Mouse (Mus musculus) stomach, postnatal 0 days (tissue): Measurements from ENCODE around the gene Epb42.
A peak's percentile ranks its signal among the peaks of the same experiment; 100 is the strongest.

Source experiments
- CTCF ChIP-seq: IDR thresholded peaks from 2 replicates; pipeline ENCODE4 v1.5.1; 2016; ENCODE audit warnings: antibody characterized with exemption, low read depth, mild to moderate bottlenecking, moderate library complexity
- EP300 ChIP-seq: optimal IDR thresholded peaks from 2 replicates; pipeline ENCODE3; 2016; ENCODE audit warnings: antibody characterized with exemption

DNA sequence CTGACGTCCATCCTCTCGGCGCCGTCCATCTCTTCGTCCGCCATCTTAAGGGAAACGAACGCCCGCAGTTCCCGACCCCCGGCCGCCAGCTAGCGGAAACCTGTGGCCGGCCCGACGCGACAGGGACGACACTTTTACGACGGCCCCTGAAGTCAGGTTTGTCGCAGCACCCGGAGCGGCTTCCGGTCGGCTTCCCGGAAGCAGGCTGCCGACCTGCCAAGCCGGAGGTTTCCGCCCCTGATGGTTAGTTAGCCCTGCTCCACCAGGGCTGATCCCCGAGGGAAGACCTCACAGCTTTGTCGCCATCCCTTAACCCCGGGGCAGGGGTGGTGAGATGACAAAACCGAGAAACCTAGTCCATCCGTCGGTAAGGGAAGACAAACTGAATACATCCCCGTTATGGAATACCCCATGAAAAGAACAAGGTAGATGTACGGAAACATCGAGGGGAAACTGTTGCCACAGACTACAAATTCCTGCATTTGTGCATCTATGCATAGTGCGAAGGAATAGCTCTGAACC, 66.3 kb downstream of the Epb42 start, which contains the start of gene Ubr1:
- TF ChIP-seq CTCF (peak; percentile 17; the same call in 1 of the 2 replicates), EP300 (no peak)
